Mouse (Mus musculus): ENCODE data around the gene Mapre3.

The Mapre3 gene

GRCm38 (mm10) chr5:30814424-30815119, at the start of gene Mapre3:
Gene Mapre3, plus strand, starts transcription at chr5:30814641.
- peak; percentile 89 for DNase-seq (ENCODE audit: low spot score)

DNA sequence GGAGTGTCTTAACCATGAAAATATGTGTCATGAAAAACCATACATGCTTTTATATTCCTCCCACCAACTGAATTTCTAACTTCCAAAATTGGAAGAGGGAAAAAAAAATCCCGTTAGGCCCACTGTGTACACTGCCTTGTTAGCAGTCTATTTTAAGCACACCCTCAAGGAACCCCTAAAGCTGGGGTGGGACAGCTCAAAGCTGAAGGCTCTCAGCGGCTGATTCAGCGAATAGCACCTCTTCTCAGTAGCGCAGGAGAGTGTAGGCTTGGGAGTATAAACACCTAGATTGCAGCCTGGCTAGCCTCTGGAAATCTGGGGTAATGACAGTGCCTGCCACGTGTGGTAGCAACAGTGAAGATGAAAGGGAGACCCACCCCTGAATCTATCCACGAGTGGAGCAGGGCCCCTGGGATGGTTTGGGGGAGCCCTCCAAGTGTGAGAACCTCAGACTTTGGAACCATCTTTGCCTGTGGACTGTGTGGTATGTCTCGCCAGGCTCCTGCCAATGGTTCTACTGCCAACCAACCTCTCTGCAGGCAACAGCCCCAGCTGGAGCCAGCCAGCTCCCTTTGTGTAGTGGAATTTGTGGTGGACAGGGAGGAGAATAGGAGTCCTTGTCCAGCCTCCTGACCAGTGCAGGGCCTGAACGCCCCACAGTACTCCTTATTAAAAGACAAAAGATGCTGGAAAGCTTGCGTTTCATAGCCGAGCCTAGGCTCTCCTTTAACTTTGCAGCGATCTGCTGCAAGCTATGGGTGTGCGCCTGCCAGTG, 48.7 kb upstream of the Mapre3 start:
- DNase-seq (ENCODE audit: low spot score) = no peak

DNA sequence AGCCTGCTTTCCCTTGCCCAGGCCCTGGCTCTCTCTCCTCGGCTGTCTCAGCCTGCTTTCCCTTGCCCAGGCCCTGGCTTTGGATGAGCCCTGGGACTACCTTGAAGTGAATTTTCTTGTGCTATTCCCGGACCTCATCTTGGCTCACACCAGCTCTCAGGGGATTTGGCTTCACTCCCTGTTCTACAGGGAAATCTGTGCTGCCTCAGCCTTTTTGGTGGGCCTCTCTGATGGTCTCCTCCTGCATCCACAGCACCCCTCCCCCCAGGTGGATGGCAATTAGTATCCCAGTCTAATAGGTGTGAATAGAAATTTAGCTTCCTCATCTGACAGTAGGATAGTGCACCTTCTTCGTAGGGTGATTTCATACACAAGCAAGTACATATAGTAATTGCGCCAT, 46.4 kb upstream of the Mapre3 start:
- no peak for DNase-seq (ENCODE audit: low spot score)

- DNase-seq (ENCODE audit: low spot score) = peak; percentile 83
Measured at GRCm38 (mm10) chr5:30768598-30768997, 45.8 kb upstream of the Mapre3 start.

- no peak for DNase-seq (ENCODE audit: low spot score)
Measured at GRCm38 (mm10) chr5:30769075-30769474, 45.4 kb upstream of the Mapre3 start.

- peak; percentile 77 for DNase-seq (ENCODE audit: low spot score)
Measured at GRCm38 (mm10) chr5:30774601-30775371, 39.7 kb upstream of the Mapre3 start.

- DNase-seq (ENCODE audit: low spot score) = no peak
Measured at GRCm38 (mm10) chr5:30780699-30781098, 33.7 kb upstream of the Mapre3 start.

DNA sequence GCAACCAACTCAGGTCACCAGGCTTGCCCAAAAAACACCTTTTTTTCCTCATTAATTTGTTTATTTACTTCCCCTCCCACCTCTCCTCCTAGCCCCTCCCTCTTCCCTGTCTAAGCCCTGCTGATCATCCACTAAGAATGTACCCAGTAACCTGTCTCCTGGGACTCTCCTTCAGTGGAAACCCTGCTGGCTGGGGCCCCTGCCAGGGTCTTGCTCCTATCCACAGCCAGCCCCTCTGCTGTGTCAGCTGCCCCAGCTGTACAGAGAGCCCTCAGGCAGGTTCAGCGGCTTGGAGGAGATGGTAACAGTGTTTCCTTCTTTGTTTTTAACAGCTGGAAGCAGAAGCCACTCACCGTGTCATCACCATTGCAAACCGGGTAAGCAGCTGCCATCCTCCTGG, 33.3 kb upstream of the Mapre3 start:
- DNase-seq (ENCODE audit: low spot score) = no peak

DNA sequence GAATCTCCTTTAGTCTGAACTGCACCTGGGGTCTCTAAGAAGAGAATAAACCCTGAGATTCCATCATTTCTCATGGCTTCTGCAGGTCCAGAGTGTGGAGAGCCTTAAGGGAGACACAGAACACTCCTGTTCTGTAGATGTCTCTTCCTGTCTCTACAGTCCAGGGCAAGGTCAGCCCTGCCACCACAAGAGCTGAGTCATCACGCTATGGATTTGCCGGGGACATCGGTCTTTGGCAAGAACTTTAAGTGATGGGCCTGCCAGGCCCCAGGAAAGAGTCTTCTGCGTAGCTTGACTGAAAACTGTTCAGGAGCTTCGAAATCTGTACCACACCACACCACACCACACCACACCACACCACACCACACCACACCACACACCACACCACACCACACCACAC, 27.1 kb upstream of the Mapre3 start:
- DNase-seq (ENCODE audit: low spot score) = no peak

DNA sequence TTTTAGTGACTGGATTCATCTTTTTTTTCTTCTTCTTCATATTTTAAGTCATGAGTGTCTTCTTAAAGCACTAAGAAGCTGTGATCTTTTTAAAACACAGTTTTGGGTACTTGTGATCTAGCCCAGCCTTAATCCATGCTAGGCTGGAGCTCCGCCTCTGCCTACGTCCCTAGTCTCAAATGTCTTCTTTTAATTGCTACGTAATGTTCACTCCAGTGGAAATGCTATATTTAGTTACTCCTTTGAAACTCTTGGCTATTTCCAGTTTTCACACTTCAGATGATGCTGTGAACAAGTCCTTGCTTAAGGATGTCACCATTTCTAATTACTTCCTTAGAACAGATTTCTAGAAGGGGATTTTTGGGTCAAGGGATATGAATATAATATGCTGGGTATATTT, 24.4 kb upstream of the Mapre3 start:
- no peak for DNase-seq (ENCODE audit: low spot score)

GRCm38 (mm10) chr5:30796125-30796524, 18.3 kb upstream of the Mapre3 start:
- DNase-seq (ENCODE audit: low spot score) = peak; percentile 31

DNA sequence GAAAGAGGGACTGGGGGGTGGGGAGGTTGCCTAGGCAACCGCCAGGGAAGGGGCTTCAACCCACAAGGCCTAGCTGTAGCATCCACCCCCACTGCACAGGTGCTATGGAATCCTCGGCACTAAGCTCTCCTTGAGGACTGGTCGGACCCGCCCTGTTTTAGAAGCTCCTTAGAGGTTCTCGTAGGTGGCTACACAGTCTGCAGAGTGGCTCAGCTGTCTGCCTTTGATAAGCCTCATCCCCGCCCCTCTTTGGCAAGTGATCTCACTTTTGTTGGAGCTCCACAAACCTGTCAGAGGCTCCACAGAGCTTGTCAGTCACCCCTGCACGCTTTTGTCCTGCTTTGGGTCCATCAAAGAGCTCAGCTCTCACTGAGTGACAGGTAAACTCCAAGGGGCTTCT, 17.0 kb upstream of the Mapre3 start:
- no peak for DNase-seq (ENCODE audit: low spot score)

GRCm38 (mm10) chr5:30797982-30798381, 16.5 kb upstream of the Mapre3 start:
- DNase-seq (ENCODE audit: low spot score) = no peak

- no peak for DNase-seq (ENCODE audit: low spot score)
Measured at GRCm38 (mm10) chr5:30798965-30799364, 15.5 kb upstream of the Mapre3 start.

GRCm38 (mm10) chr5:30802724-30803467, 11.5 kb upstream of the Mapre3 start:
- no peak for DNase-seq (ENCODE audit: low spot score)

DNA sequence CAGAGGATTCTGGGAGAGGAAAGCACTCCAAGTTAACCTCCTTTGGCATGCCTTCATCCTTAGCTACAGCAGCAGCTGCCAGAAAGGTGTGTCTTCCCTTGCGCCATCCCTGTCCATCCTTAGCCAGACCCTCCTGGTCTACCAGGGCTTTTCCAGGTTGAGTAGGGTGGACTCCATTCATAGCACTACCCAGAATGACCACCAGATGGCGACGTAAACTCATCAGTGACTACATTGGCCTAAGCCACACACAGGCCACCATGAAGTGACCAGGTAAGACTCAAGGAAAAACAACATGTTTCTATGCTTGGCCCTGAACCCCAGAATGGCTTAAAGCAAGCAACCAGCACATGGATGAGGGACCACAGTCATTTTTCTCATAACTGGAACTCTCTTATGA, 8.3 kb upstream of the Mapre3 start:
- peak; percentile 56 for DNase-seq (ENCODE audit: low spot score)

- no peak for DNase-seq (ENCODE audit: low spot score)
Measured at GRCm38 (mm10) chr5:30815120-30815465, 652 bp downstream of the Mapre3 start.

- no peak for DNase-seq (ENCODE audit: low spot score)
Measured at GRCm38 (mm10) chr5:30816261-30816791, 1.9 kb downstream of the Mapre3 start.

GRCm38 (mm10) chr5:30818758-30819309, 4.4 kb downstream of the Mapre3 start:
- DNase-seq (ENCODE audit: low spot score) = no peak

DNA sequence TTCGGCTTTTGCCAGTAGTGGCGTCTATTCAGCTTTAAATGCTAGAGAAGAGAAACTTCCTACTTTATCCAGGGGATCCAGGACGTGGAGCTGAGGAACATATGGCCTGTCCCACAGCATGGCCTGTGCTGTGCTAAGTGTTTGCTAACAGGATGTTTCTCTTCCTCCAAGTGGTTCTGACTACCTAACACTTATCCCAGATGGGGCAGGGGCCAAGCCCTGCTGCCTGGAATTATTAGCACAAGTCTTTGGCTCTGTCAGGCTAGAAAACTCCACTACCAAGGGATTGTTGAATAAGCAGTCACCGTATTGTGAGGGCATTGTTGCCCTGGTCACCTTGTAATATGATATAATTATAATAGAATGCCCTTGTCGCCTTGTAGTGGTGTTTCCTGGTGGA, 8.2 kb downstream of the Mapre3 start:
- DNase-seq (ENCODE audit: low spot score) = no peak

- DNase-seq (ENCODE audit: low spot score) = no peak
Measured at GRCm38 (mm10) chr5:30823091-30823490, 8.7 kb downstream of the Mapre3 start.

Data from ovary, adult 18-20 months (tissue).